Mouse (Mus musculus) small intestine, adult 2 months (tissue): ENCODE results near the gene Chmp2a.

Experiments
- CTCF ChIP-seq: fragments of 200-500 bp; IDR thresholded peaks from 2 replicates; pipeline ENCODE4 v1.5.1; 2012; ENCODE audit warnings: low read depth, mild to moderate bottlenecking, control low read depth, inconsistent platforms, low read length, moderate library complexity, mixed read lengths; ENCODE audit not compliant: insufficient replicate concordance, insufficient read length; ENCODE audit errors: extremely low read depth
- POLR2A ChIP-seq: fragments of 200-500 bp; IDR thresholded peaks from 2 replicates; pipeline ENCODE4 v1.6.1; 2012; ENCODE audit warnings: low read depth, mild to moderate bottlenecking, control low read depth, inconsistent platforms, low read length, moderate library complexity

DNA sequence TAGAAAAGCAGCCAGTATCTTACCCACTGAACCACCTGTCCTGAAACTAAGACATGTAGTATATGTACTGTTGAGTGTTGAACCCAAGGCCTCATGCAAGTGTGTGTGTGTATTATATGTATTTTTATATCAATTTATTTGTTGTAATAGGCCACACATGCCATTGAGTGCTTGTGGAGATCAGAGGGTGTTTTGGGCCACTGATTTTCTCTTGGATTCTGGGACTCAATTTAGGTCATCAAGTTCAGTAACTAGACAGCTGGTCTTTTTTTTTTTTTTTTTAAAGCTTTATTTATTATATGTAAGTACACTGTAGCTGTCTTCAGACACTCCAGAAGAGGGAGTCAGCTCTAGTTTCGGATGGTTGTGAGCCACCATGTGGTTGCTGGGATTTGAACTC, 19.4 kb downstream of the Chmp2a start:
- TF ChIP-seq CTCF (no peak), POLR2A (no peak)
